Mouse (Mus musculus) G1E (cell line): ENCODE measurements around the gene Cyb5d2.

Experiments
- CTCF ChIP-seq: IDR thresholded peaks from 2 replicates; pipeline ENCODE4 v1.5.1; 2012; ENCODE audit warnings: low read depth, low read length, inconsistent platforms, mixed read lengths
- GATA1 ChIP-seq: IDR thresholded peaks from 2 replicates; pipeline ENCODE4 v1.6.1; 2012; ENCODE audit warnings: borderline replicate concordance, low read length, inconsistent platforms, mixed read lengths

DNA sequence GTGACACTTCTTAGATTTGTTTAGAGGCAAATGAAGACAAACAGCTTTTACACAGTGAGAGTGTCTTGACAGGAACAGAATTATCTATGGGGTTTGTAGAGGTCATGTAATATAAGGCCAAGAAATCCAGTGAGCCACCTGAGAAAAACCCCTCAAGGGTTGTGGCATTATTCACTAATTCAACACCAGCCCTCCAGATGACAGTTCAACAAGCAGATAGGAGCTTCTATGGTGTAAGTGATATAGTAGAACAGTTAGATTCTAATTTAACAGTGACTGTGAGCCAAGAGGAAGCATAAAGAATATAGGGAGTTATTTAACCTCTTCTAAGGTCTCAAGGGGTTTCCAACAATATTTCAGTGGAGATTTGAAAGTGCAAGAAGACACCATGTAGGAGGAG is 2.2 kb upstream of the Cyb5d2 start:
- TF ChIP-seq CTCF (no peak), GATA1 (no peak)
